Mouse (Mus musculus) heart, embryonic 13.5 days (tissue): ENCODE measurements around the gene Adgrb3. TPM values are rescaled to one million over a fixed set of nuclear protein-coding genes. Genes with fewer than 3 reads are reported as not detected.

Experiments
- ATAC-seq: fragments of 200-750 bp; cut with Nextera tagmentation; 2 replicates; pipeline ENCODE4 v1.8.0; 2017; ENCODE audit warnings: moderate TSS enrichment; ENCODE audit not compliant: insufficient number of reproducible peaks, low FRiP score, low TSS enrichment; ENCODE audit errors: extremely low read depth
- H3K27ac ChIP-seq: fragments of 300-500 bp; sonication (generic); replicated peaks from 2 replicates; pipeline ENCODE4 v1.5.1; 2015; ENCODE audit warnings: moderate library complexity, mild to moderate bottlenecking, inconsistent platforms
- H3K27me3 ChIP-seq: fragments of 300-500 bp; sonication (generic); replicated peaks from 2 replicates; pipeline ENCODE4 v1.6.1; 2015; ENCODE audit warnings: mild to moderate bottlenecking, inconsistent platforms
- H3K36me3 ChIP-seq: fragments of 300-500 bp; sonication (generic); 2 replicates; pipeline ENCODE4 v1.6.1; 2015; ENCODE audit warnings: mild to moderate bottlenecking, inconsistent platforms
- H3K4me1 ChIP-seq: fragments of 300-500 bp; sonication (generic); 2 replicates; pipeline ENCODE4 v1.6.1; 2015; ENCODE audit warnings: inconsistent platforms
- H3K4me2 ChIP-seq: fragments of 300-500 bp; sonication (generic); 2 replicates; pipeline ENCODE4 v1.6.1; 2015; ENCODE audit warnings: inconsistent platforms, mild to moderate bottlenecking, moderate library complexity
- H3K4me3 ChIP-seq: fragments of 300-500 bp; sonication (generic); 2 replicates; pipeline ENCODE4 v1.5.1; 2015; ENCODE audit warnings: moderate library complexity, mild to moderate bottlenecking, inconsistent platforms
- H3K9ac ChIP-seq: fragments of 300-500 bp; sonication (generic); 2 replicates; pipeline ENCODE4 v1.6.1; 2015; ENCODE audit warnings: inconsistent platforms, mild to moderate bottlenecking, moderate library complexity
- H3K9me3 ChIP-seq: fragments of 300-500 bp; sonication (generic); 2 replicates; pipeline ENCODE4 v1.6.1; 2016; ENCODE audit warnings: inconsistent platforms
- WGBS: fragments of 180-500 bp; shearing (Covaris S2); methylation state at CpG from one replicate; pipeline ENCODE4 v1.1.7; 2015; ENCODE audit warnings: mixed read lengths; 5-methylcytosine and 5-hydroxymethylcytosine counted together
- polyA plus RNA-seq: library from polyadenylated mRNA; unstranded; fragments of >200 nt; fragmentation: Nextera tagmentation; extraction: Ambion mirVana; gene quantifications from 2 replicates; pipeline ENCODE4 v1.2.1, GENCODE M21; 2015

The Adgrb3 gene
- polyA plus RNA-seq, 1 experiment from 2014 or later = 0.21 TPM

- Histone ChIP-seq H3K4me1 (no peaks in the 10 kb centered on the region), H3K9ac (no peak overlapping the region), H3K27ac (no peak overlapping the region), H3K9me3 (no peaks in the 10 kb centered on the region), H3K27me3 (no peaks in the 10 kb centered on the region), H3K36me3 (no peaks in the 10 kb centered on the region), H3K4me3 (no peak overlapping the region), H3K4me2 (no peak overlapping the region)
- no peak for ATAC-seq
- WGBS = 76% methylated on average over 5 of the region's 5 CpGs
Observed at GRCm38 (mm10) chr1:25729844-25730243, 99.7 kb downstream of the Adgrb3 start.

GRCm38 (mm10) chr1:25711474-25711873 lies 118.0 kb downstream of the Adgrb3 start:
- Histone ChIP-seq H3K36me3 (no peaks in the 10 kb centered on the region), H3K27ac (no peak overlapping the region), H3K27me3 (no peaks in the 10 kb centered on the region), H3K9me3 (no peaks in the 10 kb centered on the region), H3K4me3 (no peak overlapping the region), H3K9ac (no peak overlapping the region), H3K4me2 (no peak overlapping the region), H3K4me1 (no peaks in the 10 kb centered on the region)
- WGBS = 26% methylated on average over 1 of the region's 1 CpGs
- ATAC-seq = no peak

- no peak for ATAC-seq
- H3K4me3 ChIP-seq = no peak overlapping the region
- no peaks in the 10 kb centered on the region for H3K36me3 ChIP-seq
- 73% methylated on average over 2 of the region's 2 CpGs for WGBS
- H3K9ac ChIP-seq = no peak overlapping the region
- no peak overlapping the region for H3K4me2 ChIP-seq
- H3K27ac ChIP-seq = no peak overlapping the region
- H3K4me1 ChIP-seq = no peaks in the 10 kb centered on the region
- H3K27me3 ChIP-seq = no peaks in the 10 kb centered on the region
- H3K9me3 ChIP-seq = no peaks in the 10 kb centered on the region
Observed at GRCm38 (mm10) chr1:25706299-25706698, 123.2 kb downstream of the Adgrb3 start.

- ATAC-seq = no peak
- WGBS = 78% methylated on average over 6 of the region's 6 CpGs
- Histone ChIP-seq H3K4me2 (no peak overlapping the region), H3K4me3 (no peak overlapping the region), H3K36me3 (no peaks in the 10 kb centered on the region), H3K9me3 (no peaks in the 10 kb centered on the region), H3K4me1 (no peaks in the 10 kb centered on the region), H3K9ac (no peak overlapping the region), H3K27me3 (no peaks in the 10 kb centered on the region), H3K27ac (no peak overlapping the region)
Observed at GRCm38 (mm10) chr1:25698702-25699250, 130.7 kb downstream of the Adgrb3 start.

- H3K4me3 ChIP-seq = no peak overlapping the region
- no peaks in the 10 kb centered on the region for H3K4me1 ChIP-seq
- H3K27ac ChIP-seq = no peak overlapping the region
- no peak for ATAC-seq
- H3K36me3 ChIP-seq = no peaks in the 10 kb centered on the region
- H3K9ac ChIP-seq = no peak overlapping the region
- no peaks in the 10 kb centered on the region for H3K9me3 ChIP-seq
- H3K27me3 ChIP-seq = no peaks in the 10 kb centered on the region
- H3K4me2 ChIP-seq = no peak overlapping the region
- WGBS = 65% methylated on average over 4 of the region's 4 CpGs
Observed at GRCm38 (mm10) chr1:25697179-25697578, 132.3 kb downstream of the Adgrb3 start.

GRCm38 (mm10) chr1:25696771-25697170 lies 132.7 kb downstream of the Adgrb3 start:
- no peak for ATAC-seq
- H3K27ac ChIP-seq = no peak overlapping the region
- 57% methylated on average over 3 of the region's 3 CpGs for WGBS
- H3K4me3 ChIP-seq = no peak overlapping the region
- no peaks in the 10 kb centered on the region for H3K27me3 ChIP-seq
- no peaks in the 10 kb centered on the region for H3K4me1 ChIP-seq
- H3K9ac ChIP-seq = no peak overlapping the region
- H3K4me2 ChIP-seq = no peak overlapping the region
- H3K9me3 ChIP-seq = no peaks in the 10 kb centered on the region
- H3K36me3 ChIP-seq = no peaks in the 10 kb centered on the region

GRCm38 (mm10) chr1:25682118-25682517 lies 147.4 kb downstream of the Adgrb3 start:
- no peak for ATAC-seq
- 64% methylated on average over 3 of the region's 3 CpGs for WGBS
- Histone ChIP-seq H3K4me1 (no peaks in the 10 kb centered on the region), H3K9ac (no peak overlapping the region), H3K4me3 (no peak overlapping the region), H3K9me3 (no peaks in the 10 kb centered on the region), H3K27me3 (no peaks in the 10 kb centered on the region), H3K4me2 (no peak overlapping the region), H3K36me3 (no peaks in the 10 kb centered on the region), H3K27ac (no peak overlapping the region)

GRCm38 (mm10) chr1:25679656-25680055 lies 149.9 kb downstream of the Adgrb3 start:
- no peaks in the 10 kb centered on the region for H3K4me1 ChIP-seq
- WGBS = 51% methylated on average over 2 of the region's 2 CpGs
- no peak overlapping the region for H3K27ac ChIP-seq
- H3K36me3 ChIP-seq = no peaks in the 10 kb centered on the region
- ATAC-seq = no peak
- no peak overlapping the region for H3K9ac ChIP-seq
- no peak overlapping the region for H3K4me2 ChIP-seq
- H3K9me3 ChIP-seq = no peaks in the 10 kb centered on the region
- no peak overlapping the region for H3K4me3 ChIP-seq
- no peaks in the 10 kb centered on the region for H3K27me3 ChIP-seq

GRCm38 (mm10) chr1:25652717-25653116 lies 176.8 kb downstream of the Adgrb3 start:
- Histone ChIP-seq H3K9ac (no peak overlapping the region), H3K27ac (no peak overlapping the region), H3K4me2 (no peak overlapping the region), H3K4me1 (no peaks in the 10 kb centered on the region), H3K9me3 (no peaks in the 10 kb centered on the region), H3K4me3 (no peak overlapping the region), H3K27me3 (no peaks in the 10 kb centered on the region), H3K36me3 (no peaks in the 10 kb centered on the region)
- ATAC-seq = no peak
- WGBS = 84% methylated on average over 1 of the region's 1 CpGs

- Histone ChIP-seq H3K4me3 (no peak overlapping the region), H3K36me3 (no peaks in the 10 kb centered on the region), H3K4me2 (no peak overlapping the region), H3K4me1 (no peaks in the 10 kb centered on the region), H3K9ac (no peak overlapping the region), H3K9me3 (no peaks in the 10 kb centered on the region), H3K27me3 (no peaks in the 10 kb centered on the region), H3K27ac (no peak overlapping the region)
- ATAC-seq = no peak
- WGBS = 72% methylated on average over 5 of the region's 5 CpGs
Observed at GRCm38 (mm10) chr1:25644256-25644655, 185.3 kb downstream of the Adgrb3 start.

- Histone ChIP-seq H3K4me1 (no peaks in the 10 kb centered on the region), H3K27ac (no peak overlapping the region), H3K4me2 (no peak overlapping the region), H3K9ac (no peak overlapping the region), H3K27me3 (no peaks in the 10 kb centered on the region), H3K4me3 (no peak overlapping the region), H3K9me3 (no peaks in the 10 kb centered on the region), H3K36me3 (no peaks in the 10 kb centered on the region)
- 54% methylated on average over 4 of the region's 4 CpGs for WGBS
- ATAC-seq = no peak
Observed at GRCm38 (mm10) chr1:25621458-25621857, 208.0 kb downstream of the Adgrb3 start.

- Histone ChIP-seq H3K4me3 (no peak overlapping the region), H3K4me2 (no peak overlapping the region), H3K9me3 (no peaks in the 10 kb centered on the region), H3K4me1 (no peaks in the 10 kb centered on the region), H3K36me3 (no peaks in the 10 kb centered on the region), H3K9ac (no peak overlapping the region), H3K27me3 (no peaks in the 10 kb centered on the region), H3K27ac (no peak overlapping the region)
- ATAC-seq = no peak
Observed at GRCm38 (mm10) chr1:25616954-25617353, 212.6 kb downstream of the Adgrb3 start.
